Mouse (Mus musculus) thymus, postnatal 0 days (tissue): ENCODE data around the gene Hlx. TPM values are rescaled to one million over a fixed set of nuclear protein-coding genes. Genes with fewer than 3 reads are reported as not detected.

ENCODE experiments used
- DNase-seq: peaks from one replicate; pipeline ENCODE4 v3.0.0-alpha.2; 2015; ENCODE audit warnings: low spot score
- polyA plus RNA-seq: library from polyadenylated mRNA; unstranded; fragments of >200 nt; fragmentation: Nextera tagmentation; extraction: Ambion mirVana; gene quantifications from 2 replicates; pipeline ENCODE4 v1.2.1, GENCODE M21; 2015

Gene Hlx
- 5.4 and 5.8 TPM in 2 replicates for polyA plus RNA-seq

GRCm38 (mm10) chr1:184732556-184733049, at the start of gene Hlx:
TSS of gene Hlx (minus strand) at chr1:184732619.
- DNase-seq: peak; percentile 62

GRCm38 (mm10) chr1:184782161-184782513, 49.7 kb upstream of the Hlx start:
- no peak for DNase-seq

DNA sequence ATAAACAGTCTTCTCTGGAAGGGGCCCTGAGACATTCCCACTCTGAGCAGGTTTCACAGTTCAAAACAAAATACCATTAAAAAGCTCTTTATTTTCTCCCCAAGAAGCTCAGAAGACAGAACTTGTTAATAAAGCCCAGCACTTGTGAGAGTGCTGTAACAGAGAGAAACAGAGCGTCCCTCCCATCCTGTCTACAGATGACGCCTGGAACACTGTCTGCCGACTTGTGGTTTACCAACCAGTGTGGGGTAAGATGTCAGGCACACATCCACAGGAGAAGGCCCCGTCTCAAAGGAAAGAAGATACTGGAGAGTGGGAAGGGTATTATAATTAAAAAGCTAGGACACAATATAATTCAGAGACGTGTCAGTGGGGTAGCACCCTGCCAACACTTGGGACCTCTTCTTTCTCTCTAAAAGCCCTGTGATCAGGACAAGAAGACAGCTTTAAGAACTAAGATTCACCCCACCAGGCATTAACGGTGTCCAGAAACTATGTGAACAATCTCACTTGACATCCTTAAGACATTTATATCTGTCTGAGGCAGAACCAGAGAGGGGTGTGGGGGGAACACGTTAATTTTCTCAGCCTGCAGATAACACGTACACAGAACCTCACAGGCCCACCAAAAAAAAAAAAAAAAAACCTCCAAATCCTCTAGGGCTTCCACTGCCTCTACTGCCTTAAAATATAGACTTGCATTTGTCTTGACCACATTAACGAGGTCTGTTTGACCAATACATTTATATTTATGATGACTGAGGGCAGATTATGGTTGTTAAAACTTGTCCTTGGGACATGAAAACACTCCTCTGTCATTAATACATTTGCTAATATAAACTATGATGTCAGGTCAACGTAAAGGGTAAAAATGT, 49.1 kb upstream of the Hlx start:
- no peak for DNase-seq

DNA sequence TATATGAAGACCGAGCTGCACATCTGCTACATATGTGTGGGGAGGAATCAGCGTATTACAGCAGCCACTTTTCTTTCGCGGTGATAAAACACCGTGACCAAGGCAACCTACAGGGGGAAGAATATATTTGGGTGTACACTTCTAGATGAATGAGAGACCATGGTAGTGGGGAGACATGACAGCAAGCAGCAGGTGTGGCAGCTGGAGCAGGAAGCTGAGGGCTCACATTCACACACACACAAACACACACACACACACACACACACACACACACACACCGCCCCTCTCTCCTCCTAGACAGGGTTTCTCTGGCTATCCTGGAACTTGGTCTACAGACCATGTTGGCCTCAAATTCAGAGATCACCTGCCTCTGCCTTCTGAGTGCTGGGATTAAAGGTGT, 45.7 kb upstream of the Hlx start:
- no peak for DNase-seq

DNA sequence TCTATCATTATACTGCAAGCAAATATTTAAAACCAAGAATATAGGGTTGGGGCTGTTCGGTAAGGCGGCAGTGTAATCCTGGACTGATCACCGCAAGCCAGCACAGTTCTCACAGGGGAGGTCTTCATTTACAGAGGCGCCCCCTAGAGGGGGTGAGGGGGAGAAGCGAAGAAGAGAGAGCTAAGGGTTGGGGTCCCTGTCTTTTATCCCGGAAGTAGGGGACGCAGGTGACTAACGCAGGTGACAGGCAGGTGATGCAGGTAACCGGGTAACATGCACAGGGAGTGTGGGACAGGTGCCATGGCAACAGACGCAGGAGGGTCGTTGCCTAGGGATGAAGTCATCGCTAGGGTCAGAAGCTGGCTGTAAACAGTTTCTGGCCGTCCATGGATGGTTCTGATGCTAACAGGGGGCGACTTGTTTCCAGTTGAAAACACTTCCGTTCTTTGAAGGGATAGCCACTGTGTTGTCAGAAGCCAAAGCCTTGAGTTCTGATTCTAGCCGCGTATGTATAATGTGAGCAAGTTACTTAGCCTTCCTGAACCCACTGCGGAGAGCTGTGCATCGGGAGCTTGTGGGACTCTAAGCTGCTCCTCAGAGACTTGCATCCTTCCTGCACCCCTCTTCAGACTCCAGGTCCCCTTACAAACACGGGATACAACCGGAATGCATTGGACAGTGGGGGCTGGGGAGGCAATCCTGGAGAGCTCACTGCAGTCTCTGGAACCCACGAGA, 44.8 kb upstream of the Hlx start:
- DNase-seq: peak; percentile 7

- no peak for DNase-seq
Observed at GRCm38 (mm10) chr1:184775289-184775688, 42.9 kb upstream of the Hlx start.

DNA sequence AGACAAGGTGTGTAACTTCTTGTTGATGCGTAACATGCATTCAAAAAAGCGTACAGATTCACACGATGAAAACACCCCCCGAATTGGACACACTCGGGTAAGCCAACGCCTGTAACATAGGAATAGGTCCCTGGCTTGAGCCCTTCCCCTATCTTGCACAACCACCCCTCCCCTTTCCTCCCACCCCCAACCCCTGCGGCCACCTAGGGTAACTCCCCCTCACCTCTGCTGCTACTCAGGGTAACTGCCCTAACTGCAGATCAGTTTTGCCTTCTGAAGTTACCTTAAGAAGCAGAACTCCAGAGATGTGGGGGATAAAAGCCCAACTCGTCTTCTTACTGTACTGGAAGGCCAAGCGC, 39.5 kb upstream of the Hlx start:
- DNase-seq: no peak

GRCm38 (mm10) chr1:184771202-184771890, 38.9 kb upstream of the Hlx start:
- DNase-seq: peak; percentile 67

- DNase-seq: no peak
Observed at GRCm38 (mm10) chr1:184763866-184764265, 31.4 kb upstream of the Hlx start.

DNA sequence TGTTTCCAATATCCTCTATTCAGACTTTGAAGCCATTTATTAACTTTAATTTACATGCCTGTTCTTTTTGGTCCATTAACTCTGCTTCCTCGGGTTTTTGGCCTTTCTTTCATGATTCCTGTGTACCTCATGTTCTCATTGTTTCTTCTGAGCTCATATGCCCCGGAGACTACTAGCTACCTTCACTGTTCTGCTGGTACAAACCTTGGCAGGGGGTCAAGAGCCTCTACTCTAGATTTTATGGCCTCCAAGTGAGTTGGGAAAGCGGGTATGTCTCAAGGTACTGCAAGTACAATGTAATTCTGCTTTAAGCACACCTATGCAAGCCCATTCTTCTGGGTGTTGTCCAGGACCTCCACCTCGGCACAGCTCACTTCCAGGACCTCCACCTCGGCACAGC, 30.5 kb upstream of the Hlx start:
- no peak for DNase-seq

- DNase-seq: no peak
Observed at GRCm38 (mm10) chr1:184761988-184762387, 29.6 kb upstream of the Hlx start.

DNA sequence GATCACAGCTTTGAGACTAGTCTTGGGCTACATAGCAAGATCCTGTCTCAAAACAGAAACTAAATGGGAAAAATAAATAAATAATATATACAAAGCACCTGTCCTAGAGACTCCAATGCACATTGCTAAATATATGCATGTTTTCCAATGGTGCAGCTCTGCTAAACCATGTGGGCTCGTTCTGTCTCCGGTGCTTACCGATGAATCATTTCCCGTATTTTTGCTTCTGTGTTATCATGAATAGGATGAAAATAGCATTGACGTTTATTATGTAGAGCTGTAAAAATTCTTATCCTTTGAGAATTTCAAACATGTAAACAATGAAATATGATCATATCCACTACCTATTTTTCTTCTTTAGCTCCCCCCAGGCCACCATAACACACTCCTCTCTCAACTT, 20.3 kb upstream of the Hlx start:
- no peak for DNase-seq

DNA sequence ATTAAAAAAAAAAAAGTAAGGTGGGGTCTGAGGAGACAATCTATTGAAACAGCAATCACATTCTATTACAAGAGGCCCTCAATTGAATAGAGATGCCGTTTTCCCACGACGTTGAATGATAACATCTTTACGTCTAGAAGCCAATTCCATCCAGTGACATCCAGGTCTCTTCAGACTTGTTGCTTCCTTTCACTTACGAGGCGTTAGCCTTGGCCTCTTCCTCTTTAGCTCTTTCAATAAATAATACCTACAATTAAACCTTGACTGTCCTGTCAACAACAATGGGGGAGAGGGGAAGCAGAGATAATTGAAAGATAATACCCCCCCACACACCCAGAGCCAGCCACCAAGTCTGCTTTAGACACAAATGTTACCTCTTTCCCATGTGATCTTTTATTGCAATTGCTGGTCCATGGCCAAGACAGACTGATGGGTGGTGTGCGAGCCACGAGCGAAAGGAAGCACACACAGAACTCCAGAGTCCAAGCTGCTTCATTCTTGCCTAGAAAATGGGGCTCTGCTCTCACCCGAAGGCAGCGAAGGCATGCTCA, 17.8 kb upstream of the Hlx start:
- no peak for DNase-seq

DNA sequence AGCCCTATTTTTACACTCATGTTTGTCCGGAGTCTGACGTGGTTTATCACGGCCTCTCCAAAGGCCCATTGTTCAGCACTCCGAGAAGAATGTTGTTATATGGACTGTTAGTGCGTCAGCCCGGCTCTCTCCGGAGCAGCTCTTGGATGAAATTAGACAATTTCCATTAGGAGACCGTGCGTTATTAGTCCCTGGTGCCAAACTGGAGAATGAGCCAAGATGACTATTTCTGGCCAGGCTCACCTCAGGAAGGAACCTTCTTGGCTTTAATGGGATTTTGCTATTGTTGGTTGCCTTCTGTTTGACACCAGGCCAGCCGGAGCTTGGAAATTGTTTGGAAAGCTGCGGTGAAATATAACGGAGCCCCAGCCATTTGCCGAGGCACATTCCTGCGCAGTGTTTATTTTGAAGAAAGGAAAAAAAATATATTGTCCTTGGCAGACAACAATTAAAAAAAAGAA, 16.3 kb upstream of the Hlx start:
- no peak for DNase-seq

DNA sequence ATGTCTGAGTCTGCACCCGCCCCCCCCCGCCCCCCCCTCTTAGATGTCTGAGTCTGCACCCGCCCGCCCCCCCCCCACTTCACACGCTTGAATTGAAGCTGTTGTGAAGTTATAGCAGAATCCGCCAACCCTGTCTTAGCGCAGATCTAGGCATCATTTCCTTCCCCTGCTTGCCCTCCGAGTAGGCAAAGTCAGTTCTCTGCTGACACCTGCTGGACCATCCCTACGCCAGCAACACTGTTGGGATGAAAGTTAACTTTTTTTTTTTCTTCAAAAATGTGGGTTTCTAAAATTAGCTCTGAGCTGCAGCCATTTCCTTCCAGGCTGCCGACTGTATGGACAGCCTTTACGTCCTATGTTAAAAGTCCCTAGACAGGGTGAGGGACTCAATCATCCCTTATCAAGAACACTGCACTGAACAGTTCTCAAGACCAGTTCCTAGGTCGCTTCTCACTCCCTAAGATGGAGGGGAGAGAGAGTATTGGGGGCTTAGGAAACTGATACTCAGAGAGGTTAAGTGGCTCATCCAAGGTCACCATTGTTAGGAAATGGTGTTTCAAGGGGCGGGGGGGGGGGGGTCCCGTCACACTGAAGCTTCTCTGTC, 5.6 kb upstream of the Hlx start:
- peak; percentile 70 for DNase-seq

- DNase-seq: no peak
Observed at GRCm38 (mm10) chr1:184737228-184737627, 4.8 kb upstream of the Hlx start.

DNA sequence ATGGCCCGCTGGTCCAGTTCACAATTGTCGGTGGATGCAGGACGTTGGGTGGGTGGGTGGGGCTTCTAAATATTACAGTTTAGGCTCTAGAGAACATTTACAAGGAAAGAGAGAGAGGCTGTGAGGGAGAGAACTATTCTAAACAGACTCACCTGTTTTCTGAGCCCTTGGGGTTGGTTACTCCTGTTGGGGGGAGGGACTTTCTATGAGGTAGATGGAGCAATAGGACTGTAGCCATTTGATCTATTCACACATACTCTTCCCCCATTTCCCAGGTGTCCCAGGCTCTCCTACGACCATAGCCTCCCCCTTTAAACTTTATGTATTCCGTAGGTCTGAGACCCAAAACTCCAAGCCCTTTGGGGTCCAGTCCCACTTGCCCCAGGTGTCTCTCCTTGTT, 3.8 kb upstream of the Hlx start:
- DNase-seq: no peak

DNA sequence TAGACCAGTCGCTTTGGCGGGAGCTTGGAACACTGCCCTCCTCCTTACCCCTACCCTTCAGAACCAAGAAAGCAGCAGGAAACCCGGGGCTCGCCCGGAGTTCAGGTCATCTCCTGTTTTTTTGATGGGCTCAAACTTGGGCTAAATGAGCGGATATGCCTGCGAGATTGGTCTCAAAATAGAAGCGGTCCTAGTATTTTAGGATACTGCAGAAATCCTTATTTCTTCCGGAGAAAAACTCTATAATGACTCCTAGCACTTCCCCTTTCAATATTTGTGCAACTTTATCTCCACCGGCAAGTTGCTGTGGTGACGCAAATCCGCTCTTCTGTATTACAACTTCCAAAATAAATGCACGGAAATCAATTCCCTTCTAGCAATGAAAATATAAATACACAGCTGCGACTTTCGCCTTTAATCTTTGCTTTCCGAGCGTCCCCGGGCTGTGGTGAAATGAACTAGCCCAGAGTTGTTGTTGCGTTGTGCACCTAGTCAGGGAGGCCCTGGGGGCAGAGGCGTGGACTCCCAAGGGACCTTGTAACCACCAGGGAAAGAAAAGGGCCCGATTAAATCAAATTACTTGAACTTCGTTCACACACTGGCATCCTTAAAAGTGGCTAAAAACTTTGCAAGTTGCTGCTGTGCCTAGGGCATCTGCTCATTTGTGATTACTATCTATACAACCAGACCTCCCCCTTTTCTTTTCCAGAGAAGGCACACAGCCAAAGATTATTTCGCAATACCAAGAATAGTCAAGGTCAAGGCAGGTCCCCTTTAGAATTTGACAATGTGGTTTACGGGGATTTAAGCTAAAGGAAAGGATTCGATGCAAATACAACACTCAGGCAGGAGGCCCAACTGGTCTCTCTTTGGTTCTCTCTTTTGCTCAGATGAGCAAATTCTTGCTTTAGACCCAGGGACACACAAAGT, 2.8 kb upstream of the Hlx start:
- no peak for DNase-seq

GRCm38 (mm10) chr1:184734067-184734830, 1.8 kb upstream of the Hlx start:
- DNase-seq: no peak
